ENCODE assay signal across 11 mouse cellular contexts in genomic region chr13:16805560-16805959, GRCm38 (mm10).
DNase-seq lines count a peak whose midpoint lies in the region; ATAC-seq and TF ChIP-seq lines count a peak whose summit lies in the region.
"Had no signal": no experiment of that assay in that cellular context is flagged by ENCODE, and none has a peak within 500 bp of the region (broad histone marks: within the 10 kb centered on the region; RNA-seq: fewer than 3 reads in every experiment).

No protein-coding gene starts in this region.

- peak; percentile 30 to 43 for DNase-seq in lung, adult 18-20 months
- no peak for DNase-seq in lung, postnatal 10 days
- peak; percentile 84 for DNase-seq in embryonic facial prominence, embryonic 14.5 days (ENCODE audit: low spot score)
- peak; percentile 36 for DNase-seq in limb, embryonic 14.5 days (ENCODE audit: low spot score)
- peak; percentile 85 for DNase-seq in urinary bladder, postnatal 14 days (ENCODE audit: low spot score)
- no peak for DNase-seq in liver, embryonic 11.5 days (ENCODE audit: low spot score)
- DNase-seq in forebrain, postnatal 0 days = no peak
- DNase-seq: heart, adult 2 months; thymus, adult 18-20 months had no signal

- H3K4me3 ChIP-seq in embryonic facial prominence, embryonic 14.5 days (ENCODE audit: low read depth, low read length) = no peak overlapping the region
- no peak overlapping the region for H3K4me3 ChIP-seq in limb, embryonic 14.5 days (replicated peaks; ENCODE audit: low read length)
- no peak overlapping the region for H3K4me3 ChIP-seq in liver, embryonic 11.5 days (ENCODE audit: low read depth, low read length)
- no peak overlapping the region for H3K4me3 ChIP-seq in forebrain, postnatal 0 days (ENCODE audit: low read depth, low read length)
- H3K4me3 ChIP-seq: heart, adult 2 months had no signal

- no peak for TF ChIP-seq CTCF in forebrain, postnatal 0 days (IDR thresholded peaks at IDR 0.05; ENCODE audit: low read depth)

- TF ChIP-seq POLR2A in limb, embryonic 14.5 days (IDR thresholded peaks at IDR 0.05; ENCODE audit: borderline replicate concordance, extremely low read depth, insufficient read depth, insufficient read length) = no peak

- H3K4me2 ChIP-seq in embryonic facial prominence, embryonic 14.5 days (ENCODE audit: low read depth, low read length) = no peak overlapping the region
- H3K4me2 ChIP-seq in limb, embryonic 14.5 days (replicated peaks; ENCODE audit: low read depth, low read length, severe bottlenecking) = no peak overlapping the region
- no peak overlapping the region for H3K4me2 ChIP-seq in liver, embryonic 11.5 days
- no peak overlapping the region for H3K4me2 ChIP-seq in forebrain, postnatal 0 days (ENCODE audit: low read depth)

- H3K36me3 ChIP-seq in embryonic facial prominence, embryonic 14.5 days (ENCODE audit: control insufficient read depth, insufficient read depth, low read length) = no peaks in the 10 kb centered on the region
- H3K36me3 ChIP-seq in limb, embryonic 14.5 days (ENCODE audit: control insufficient read depth, insufficient read depth, low read length) = no peaks in the 10 kb centered on the region
- no peaks in the 10 kb centered on the region for H3K36me3 ChIP-seq in liver, embryonic 11.5 days (ENCODE audit: control insufficient read depth, insufficient read depth, low read length)
- H3K36me3 ChIP-seq in forebrain, postnatal 0 days (ENCODE audit: insufficient read depth) = no peaks in the 10 kb centered on the region

- no peaks in the 10 kb centered on the region for H3K4me1 ChIP-seq in embryonic facial prominence, embryonic 14.5 days (ENCODE audit: control insufficient read depth, insufficient read depth, low read length)
- no peaks in the 10 kb centered on the region for H3K4me1 ChIP-seq in limb, embryonic 14.5 days (ENCODE audit: control insufficient read depth, insufficient read depth, low read length)
- H3K4me1 ChIP-seq in liver, embryonic 11.5 days (replicated peaks; ENCODE audit: control insufficient read depth, insufficient read depth, low read length) = no peaks in the 10 kb centered on the region
- no peaks in the 10 kb centered on the region for H3K4me1 ChIP-seq in forebrain, postnatal 0 days (ENCODE audit: insufficient read depth)

- no peaks in the 10 kb centered on the region for H3K9me3 ChIP-seq in embryonic facial prominence, embryonic 14.5 days (ENCODE audit: control insufficient read depth, low read length)
- H3K9me3 ChIP-seq in limb, embryonic 14.5 days (ENCODE audit: control insufficient read depth, low read length) = no peaks in the 10 kb centered on the region
- no peaks in the 10 kb centered on the region for H3K9me3 ChIP-seq in liver, embryonic 11.5 days (ENCODE audit: control insufficient read depth, low read length)
- no peaks in the 10 kb centered on the region for H3K9me3 ChIP-seq in forebrain, postnatal 0 days (ENCODE audit: low read length)

- ATAC-seq in embryonic facial prominence, embryonic 14.5 days (ENCODE audit: low read depth) = peak; percentile 91
- no peak for ATAC-seq in limb, embryonic 14.5 days (ENCODE audit: low FRiP score, low read depth)
- no peak for ATAC-seq in liver, embryonic 11.5 days (replicated peaks; ENCODE audit: low FRiP score)
- ATAC-seq in frontal cortex, adult (ENCODE audit: low TSS enrichment) = no peak
- no peak for ATAC-seq in forebrain, postnatal 0 days
- ATAC-seq: hindbrain, embryonic 16.5 days had no signal

- 56% methylated on average over 3 of the region's 3 CpGs for WGBS in embryonic facial prominence, embryonic 14.5 days
- 49% methylated on average over 3 of the region's 3 CpGs for WGBS in limb, embryonic 14.5 days
- WGBS in liver, embryonic 11.5 days = 58% methylated on average over 3 of the region's 3 CpGs
- 52% methylated on average over 3 of the region's 3 CpGs for WGBS in forebrain, postnatal 0 days

- H3K27me3 ChIP-seq in embryonic facial prominence, embryonic 14.5 days (replicated peaks; ENCODE audit: control insufficient read depth, insufficient read depth, low read length) = no peaks in the 10 kb centered on the region
- no peaks in the 10 kb centered on the region for H3K27me3 ChIP-seq in limb, embryonic 14.5 days (ENCODE audit: control insufficient read depth, insufficient read depth, low read length)
- no peaks in the 10 kb centered on the region for H3K27me3 ChIP-seq in liver, embryonic 11.5 days (replicated peaks; ENCODE audit: control insufficient read depth, insufficient read depth, low read length)
- H3K27me3 ChIP-seq in forebrain, postnatal 0 days (ENCODE audit: insufficient read depth, low read length) = no peaks in the 10 kb centered on the region

- no peak overlapping the region for H3K27ac ChIP-seq in embryonic facial prominence, embryonic 14.5 days (replicated peaks; ENCODE audit: low read depth, low read length)
- no peak overlapping the region for H3K27ac ChIP-seq in limb, embryonic 14.5 days (replicated peaks; ENCODE audit: low read depth, low read length)
- no peak overlapping the region for H3K27ac ChIP-seq in liver, embryonic 11.5 days (ENCODE audit: low read depth, low read length)
- no peak overlapping the region for H3K27ac ChIP-seq in forebrain, postnatal 0 days (ENCODE audit: low read depth, low read length)
- H3K27ac ChIP-seq: heart, adult 2 months had no signal

- no peak overlapping the region for H3K9ac ChIP-seq in embryonic facial prominence, embryonic 14.5 days (ENCODE audit: low read depth, low read length)
- H3K9ac ChIP-seq in limb, embryonic 14.5 days (ENCODE audit: low read depth, low read length, severe bottlenecking) = no peak overlapping the region
- no peak overlapping the region for H3K9ac ChIP-seq in liver, embryonic 11.5 days (ENCODE audit: low read depth, low read length)
- H3K9ac ChIP-seq in forebrain, postnatal 0 days = no peak overlapping the region

Comparison
In these comparisons a context has a peak if more than half of its experiments do, and no peak if none do; other contexts are left out.
1. DNase-seq: peak in lung, adult 18-20 months (2 of 2), embryonic facial prominence, embryonic 14.5 days (single experiment), limb, embryonic 14.5 days (single experiment) and urinary bladder, postnatal 14 days (single experiment); none in lung, postnatal 10 days (single experiment), liver, embryonic 11.5 days (single experiment) and forebrain, postnatal 0 days (single experiment).